Mouse (Mus musculus): ENCODE results near the gene Hhat.

Gene Hhat

GRCm38 (mm10) chr1:192770495-192771331 lies at the start of gene Hhat:
Gene Hhat (minus strand): TSS chr1:192771223.
- in situ Hi-C loops (cut with MboI) = no loop called here

- in situ Hi-C loops (cut with MboI) = no loop called here
Measured at GRCm38 (mm10) chr1:192818334-192818733, 47.3 kb upstream of the Hhat start.

GRCm38 (mm10) chr1:192815789-192816188 lies 44.8 kb upstream of the Hhat start:
- in situ Hi-C loops (cut with MboI) = no loop called here

- in situ Hi-C loops (cut with MboI) = no loop called here
Measured at GRCm38 (mm10) chr1:192814700-192815099, 43.7 kb upstream of the Hhat start.

- in situ Hi-C loops (cut with MboI) = no loop called here
Measured at GRCm38 (mm10) chr1:192812758-192813157, 41.7 kb upstream of the Hhat start.

- in situ Hi-C loops (cut with MboI) = no loop called here
Measured at GRCm38 (mm10) chr1:192812290-192812689, 41.3 kb upstream of the Hhat start.

GRCm38 (mm10) chr1:192806168-192807157 lies 35.4 kb upstream of the Hhat start:
- in situ Hi-C loops (cut with MboI) = no loop called here

GRCm38 (mm10) chr1:192800338-192800737 lies 29.3 kb upstream of the Hhat start:
- in situ Hi-C loops (cut with MboI) = no loop called here

- in situ Hi-C loops (cut with MboI) = no loop called here
Measured at GRCm38 (mm10) chr1:192799165-192799991, 28.4 kb upstream of the Hhat start.

- in situ Hi-C loops (cut with MboI) = no loop called here
Measured at GRCm38 (mm10) chr1:192798212-192799164, 27.5 kb upstream of the Hhat start.

GRCm38 (mm10) chr1:192797011-192797274 lies 25.9 kb upstream of the Hhat start:
- in situ Hi-C loops (cut with MboI) = no loop called here

- in situ Hi-C loops (cut with MboI) = no loop called here
Measured at GRCm38 (mm10) chr1:192796201-192797010, 25.4 kb upstream of the Hhat start.

GRCm38 (mm10) chr1:192794957-192795745 lies 24.1 kb upstream of the Hhat start:
- in situ Hi-C loops (cut with MboI) = no loop called here

GRCm38 (mm10) chr1:192791897-192792361 lies 20.9 kb upstream of the Hhat start:
- in situ Hi-C loops (cut with MboI) = no loop called here

- in situ Hi-C loops (cut with MboI) = no loop called here
Measured at GRCm38 (mm10) chr1:192790442-192790841, 19.4 kb upstream of the Hhat start.

- in situ Hi-C loops (cut with MboI) = no loop called here
Measured at GRCm38 (mm10) chr1:192789828-192790227, 18.8 kb upstream of the Hhat start.

- in situ Hi-C loops (cut with MboI) = no loop called here
Measured at GRCm38 (mm10) chr1:192789111-192789522, 18.1 kb upstream of the Hhat start.

- in situ Hi-C loops (cut with MboI) = no loop called here
Measured at GRCm38 (mm10) chr1:192786194-192786593, 15.2 kb upstream of the Hhat start.

Data from mature B cell (primary cell).